Mouse (Mus musculus) neural tube, embryonic 10.5 days (tissue): ENCODE data around the gene Nhlh2.

Experiments
- DNase-seq: peaks from one replicate; pipeline ENCODE4 v3.0.0-alpha.2; 2017; ENCODE audit warnings: low spot score; ENCODE audit errors: extremely low spot score

The Nhlh2 gene

GRCm38 (mm10) chr3:102009926-102010381, at the start of gene Nhlh2:
Gene Nhlh2 (plus strand): TSS chr3:102010076.
- peak; percentile 35 for DNase-seq

GRCm38 (mm10) chr3:101961146-101961835, 48.6 kb upstream of the Nhlh2 start:
- no peak for DNase-seq

- DNase-seq, result peak; percentile 27
These were observed 46.4 kb upstream of the Nhlh2 start for GRCm38 (mm10) chr3:101963501-101963900.

- DNase-seq, result no peak
These were observed 45.5 kb upstream of the Nhlh2 start for GRCm38 (mm10) chr3:101964352-101964751.

- DNase-seq, result peak; percentile 57
These were observed 42.9 kb upstream of the Nhlh2 start for GRCm38 (mm10) chr3:101966825-101967558.

GRCm38 (mm10) chr3:101975337-101975736, 34.5 kb upstream of the Nhlh2 start:
- DNase-seq, result no peak

- DNase-seq, result no peak
These were observed 31.4 kb upstream of the Nhlh2 start for GRCm38 (mm10) chr3:101978299-101978994.

GRCm38 (mm10) chr3:101983917-101984316, 26.0 kb upstream of the Nhlh2 start:
- DNase-seq, result no peak

GRCm38 (mm10) chr3:101985634-101986033, 24.2 kb upstream of the Nhlh2 start:
- no peak for DNase-seq

GRCm38 (mm10) chr3:101990136-101990535, 19.7 kb upstream of the Nhlh2 start:
- DNase-seq, result no peak

GRCm38 (mm10) chr3:101990995-101991516, 18.8 kb upstream of the Nhlh2 start:
- no peak for DNase-seq

- DNase-seq, result no peak
These were observed 12.0 kb upstream of the Nhlh2 start for GRCm38 (mm10) chr3:101997851-101998250.

GRCm38 (mm10) chr3:102010681-102011317, 923 bp downstream of the Nhlh2 start:
- no peak for DNase-seq

- DNase-seq, result peak; percentile 75
These were observed 1.6 kb downstream of the Nhlh2 start for GRCm38 (mm10) chr3:102011318-102012075.

GRCm38 (mm10) chr3:102012076-102012610, 2.3 kb downstream of the Nhlh2 start:
- DNase-seq, result peak; percentile 75

- peak; percentile 72 for DNase-seq
These were observed 2.8 kb downstream of the Nhlh2 start for GRCm38 (mm10) chr3:102012611-102013211.

GRCm38 (mm10) chr3:102020604-102021003, 10.7 kb downstream of the Nhlh2 start:
- no peak for DNase-seq

- no peak for DNase-seq
These were observed 12.8 kb downstream of the Nhlh2 start for GRCm38 (mm10) chr3:102022721-102023120.

GRCm38 (mm10) chr3:102023337-102023736, 13.5 kb downstream of the Nhlh2 start:
- peak; percentile 55 for DNase-seq

GRCm38 (mm10) chr3:102023829-102024228, 14.0 kb downstream of the Nhlh2 start:
- peak; percentile 38 for DNase-seq
